Mouse (Mus musculus) lung, postnatal 0 days (tissue): ENCODE results near the gene Lamp1. TPM values are rescaled to one million over a fixed set of nuclear protein-coding genes. Genes with fewer than 3 reads are reported as not detected.

ENCODE experiments used
- ATAC-seq: fragments of 200-750 bp; cut with Nextera tagmentation; 2 replicates; pipeline ENCODE4 v1.8.0; 2017; ENCODE audit warnings: moderate library complexity
- DNase-seq: peaks from one replicate; pipeline ENCODE4 v3.0.0-alpha.2; 2016; ENCODE audit warnings: low spot score
- H3K27ac ChIP-seq: fragments of 300-500 bp; sonication (generic); 2 replicates; pipeline ENCODE4 v1.5.1; 2014; ENCODE audit warnings: antibody characterized with exemption, mild to moderate bottlenecking, low read length, mixed read lengths
- H3K27me3 ChIP-seq: fragments of 300-500 bp; sonication (generic); replicated peaks from 2 replicates; pipeline ENCODE4 v1.6.1; 2014; ENCODE audit warnings: low read length, mixed read lengths; ENCODE audit not compliant: insufficient read depth
- H3K36me3 ChIP-seq: fragments of 300-500 bp; sonication (generic); 2 replicates; pipeline ENCODE4 v1.6.1; 2014; ENCODE audit warnings: low read length, mixed read lengths; ENCODE audit not compliant: insufficient read depth
- H3K4me1 ChIP-seq: fragments of 300-500 bp; sonication (generic); 2 replicates; pipeline ENCODE4 v1.6.1; 2014; ENCODE audit warnings: antibody characterized with exemption, low read depth, low read length, mixed read lengths; ENCODE audit not compliant: insufficient read depth
- H3K4me2 ChIP-seq: fragments of 300-500 bp; sonication (generic); replicated peaks from 2 replicates; pipeline ENCODE4 v1.6.1; 2014; ENCODE audit warnings: low read depth, mild to moderate bottlenecking, low read length, moderate library complexity, mixed read lengths
- H3K4me3 ChIP-seq: fragments of 300-500 bp; sonication (generic); 2 replicates; pipeline ENCODE4 v1.5.1; 2014; ENCODE audit warnings: low read depth, low read length
- H3K9ac ChIP-seq: fragments of 300-500 bp; sonication (generic); replicated peaks from 2 replicates; pipeline ENCODE4 v1.6.1; 2014; ENCODE audit warnings: low read depth, mild to moderate bottlenecking
- H3K9me3 ChIP-seq: fragments of 300-500 bp; sonication (generic); 2 replicates; pipeline ENCODE4 v1.6.1; 2016; ENCODE audit warnings: low read length, mixed read lengths
- CTCF ChIP-seq: IDR thresholded peaks from 2 replicates; pipeline ENCODE4 v1.5.1; 2016; ENCODE audit warnings: antibody characterized with exemption, mild to moderate bottlenecking
- EP300 ChIP-seq: IDR thresholded peaks from 2 replicates; pipeline ENCODE4 v1.6.1; 2016; ENCODE audit warnings: antibody characterized with exemption, mild to moderate bottlenecking, control low read depth
- WGBS: fragments of 180-500 bp; shearing (Covaris S2); extraction: QIAGEN DNeasy Blood & Tissue Kit; methylation state at CpG from one replicate; pipeline ENCODE4 v1.1.7; 2014; 5-methylcytosine and 5-hydroxymethylcytosine counted together
- microRNA counts: library from miRNA; unstranded; fragments of <30 nt; microRNA quantifications from one replicate; lab custom pipeline; 2015
- microRNA-seq: library from miRNA; unstranded; fragments of <30 nt; microRNA quantifications from one replicate; pipeline ENCODE4, GENCODE M21; 2016
- polyA plus RNA-seq: library from polyadenylated mRNA; unstranded; fragments of >200 nt; fragmentation: Nextera tagmentation; extraction: Ambion mirVana; gene quantifications from 2 replicates; pipeline ENCODE4 v1.2.1, GENCODE M21; 2015

Lamp1 gene
- polyA plus RNA-seq, 1 experiment from 2014 or later, result 522 TPM

DNA sequence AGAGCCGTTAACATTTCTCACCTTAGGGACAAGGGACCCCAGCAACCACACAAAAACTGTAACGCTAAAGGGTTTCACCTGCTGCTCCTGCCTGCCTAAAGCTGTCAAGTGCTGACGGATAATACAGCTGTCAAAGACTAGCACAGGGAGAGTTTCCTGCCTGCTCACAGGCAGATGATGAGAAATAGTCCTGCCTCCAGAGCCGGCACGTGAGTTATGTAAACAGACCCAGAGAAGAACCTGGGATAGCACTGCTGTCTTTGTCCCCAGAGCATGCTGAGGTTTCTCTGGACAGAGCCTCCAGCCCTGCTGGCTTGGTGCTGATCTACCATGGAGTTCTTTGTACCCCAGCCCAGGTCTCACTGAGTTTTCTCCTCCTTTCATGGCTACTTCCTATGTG lies 58.1 kb downstream of the Lamp1 start:
- no peaks in the 10 kb centered on the region for H3K36me3 ChIP-seq
- H3K9me3 ChIP-seq, result no peaks in the 10 kb centered on the region
- no peak overlapping the region for H3K4me3 ChIP-seq
- TF ChIP-seq EP300 (no peak), CTCF (no peak)
- ATAC-seq, result no peak
- H3K27ac ChIP-seq, result no peak overlapping the region
- DNase-seq, result no peak
- 11% methylated on average over 5 of the region's 5 CpGs for WGBS
- no peak overlapping the region for H3K4me2 ChIP-seq
- H3K9ac ChIP-seq, result no peak overlapping the region
- H3K4me1 ChIP-seq, result peaks cover 11% of the 10 kb centered on the region; the same call in 1 of the 2 replicates
- no peaks in the 10 kb centered on the region for H3K27me3 ChIP-seq

DNA sequence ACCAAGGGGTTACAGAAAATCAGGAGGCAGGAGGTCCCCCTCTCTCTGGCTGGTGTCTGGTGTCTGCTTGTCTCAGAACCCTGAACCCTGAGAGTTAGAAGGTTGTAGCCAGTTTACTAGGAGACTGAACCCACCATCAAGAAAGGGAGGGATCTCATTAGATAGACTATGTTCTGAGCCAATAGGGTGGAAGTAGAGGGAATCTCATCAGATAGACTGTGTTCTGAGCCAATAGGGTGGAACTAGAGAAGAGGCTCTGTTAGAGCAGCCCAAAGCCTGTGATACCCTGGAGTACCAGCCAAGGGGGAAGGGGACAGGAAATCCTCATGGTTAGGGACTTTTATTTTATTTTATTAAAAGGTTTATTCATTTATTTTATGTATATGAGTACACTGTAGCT lies 59.0 kb downstream of the Lamp1 start:
- Histone ChIP-seq H3K9me3 (no peaks in the 10 kb centered on the region), H3K27ac (no peak overlapping the region), H3K27me3 (no peaks in the 10 kb centered on the region), H3K36me3 (no peaks in the 10 kb centered on the region), H3K4me3 (no peak overlapping the region), H3K9ac (no peak overlapping the region), H3K4me2 (no peak overlapping the region), H3K4me1 (peaks cover 11% of the 10 kb centered on the region; the same call in 1 of the 2 replicates)
- TF ChIP-seq CTCF, result no peak
- no peak for TF ChIP-seq EP300
- DNase-seq, result no peak
- ATAC-seq, result no peak

DNA sequence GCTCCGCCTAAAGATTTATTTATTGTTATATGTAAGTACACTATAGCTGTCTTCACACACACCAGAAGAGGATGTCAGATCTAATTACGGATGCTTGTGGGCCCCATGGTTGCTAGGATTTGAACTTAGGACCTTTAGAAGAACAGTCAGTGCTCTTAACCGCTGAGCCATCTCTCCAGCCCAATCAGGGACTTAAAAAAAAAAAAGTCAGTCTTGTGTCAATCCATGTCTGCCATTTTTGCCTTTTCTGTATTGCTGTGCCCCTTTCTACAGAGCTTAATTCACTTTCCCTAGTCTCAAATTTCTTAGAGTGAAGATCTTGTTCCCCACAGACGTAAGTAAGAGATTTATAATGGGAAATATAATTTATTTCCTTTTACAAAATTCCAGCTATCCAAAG lies 59.5 kb downstream of the Lamp1 start:
- no peaks in the 10 kb centered on the region for H3K9me3 ChIP-seq
- no peak for ATAC-seq
- no peak for TF ChIP-seq CTCF
- no peak for TF ChIP-seq EP300
- H3K27ac ChIP-seq, result no peak overlapping the region
- peaks cover 6% of the 10 kb centered on the region; the same call in 1 of the 2 replicates for H3K4me1 ChIP-seq
- no peak overlapping the region for H3K9ac ChIP-seq
- no peaks in the 10 kb centered on the region for H3K36me3 ChIP-seq
- 75% methylated on average over 4 of the region's 4 CpGs for WGBS
- no peak for DNase-seq
- no peaks in the 10 kb centered on the region for H3K27me3 ChIP-seq
- H3K4me2 ChIP-seq, result no peak overlapping the region
- H3K4me3 ChIP-seq, result no peak overlapping the region

DNA sequence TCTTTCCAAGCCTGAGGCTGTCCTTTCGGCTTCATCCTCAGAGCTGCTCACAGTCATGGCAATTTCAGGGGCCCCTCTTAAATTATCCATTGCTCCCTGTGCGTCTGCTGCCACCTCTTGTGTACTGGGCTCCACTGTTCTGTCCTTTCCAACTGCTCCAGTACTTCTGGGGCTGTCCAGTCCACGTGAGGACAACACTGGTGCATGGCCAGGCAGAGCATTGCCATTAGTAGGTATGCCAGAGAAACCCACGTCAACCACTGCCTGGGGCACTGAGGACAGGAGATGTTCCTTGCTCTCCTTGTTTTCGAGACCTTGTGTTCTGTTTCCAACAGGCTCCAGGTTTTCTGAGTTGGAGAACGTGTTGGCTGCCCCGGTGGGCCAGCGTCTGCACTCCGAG lies 65.5 kb downstream of the Lamp1 start:
- Histone ChIP-seq H3K27me3 (no peaks in the 10 kb centered on the region), H3K4me1 (no peaks in the 10 kb centered on the region), H3K4me3 (no peak overlapping the region), H3K36me3 (no peaks in the 10 kb centered on the region), H3K9me3 (no peaks in the 10 kb centered on the region), H3K27ac (no peak overlapping the region), H3K9ac (no peak overlapping the region), H3K4me2 (no peak overlapping the region)
- WGBS, result 79% methylated on average over 9 of the region's 9 CpGs
- no peak for ATAC-seq
- TF ChIP-seq CTCF (no peak), EP300 (no peak)
- DNase-seq, result no peak

MicroRNAs encoded within 50 kb of the gene (microRNA counts, 519-probe panel; counts per million panel counts)
- not detected for microRNA mmu-miR-1968 (lab: Ali Mortazavi, UCI)

Small RNA genes within 50 kb of the gene (microRNA-seq; reads per million reads assigned to microRNA genes)
- 1.2 reads per million for gene Mir1968
- gene Mir7065, result not detected

Other genes starting within 250 kb of the Lamp1 start
- 5.0 and 5.2 TPM in 2 replicates for gene F7, start 133.1 kb upstream of the Lamp1 start, polyA plus RNA-seq
- gene F10, start 121.9 kb upstream of the Lamp1 start, polyA plus RNA-seq, result 5.9 and 7.4 TPM in 2 replicates
- gene Proz, start 98.2 kb upstream of the Lamp1 start, polyA plus RNA-seq, result 0.87 and 1.2 TPM in 2 replicates
- 17.5 and 18.0 TPM in 2 replicates for gene Pcid2, start 53.7 kb upstream of the Lamp1 start, polyA plus RNA-seq
- gene Cul4a, start 53.5 kb upstream of the Lamp1 start, polyA plus RNA-seq, result 59.5 and 61.2 TPM in 2 replicates
- 2.0 and 2.5 TPM in 2 replicates for gene Grtp1, start 41.5 kb downstream of the Lamp1 start, polyA plus RNA-seq
- gene Adprhl1, start 95.0 kb downstream of the Lamp1 start, polyA plus RNA-seq, result 0.93 and 1.0 TPM in 2 replicates
- 14.5 TPM in 2 replicates for gene Dcun1d2, start 129.0 kb downstream of the Lamp1 start, polyA plus RNA-seq
- 26.1 and 30.3 TPM in 2 replicates for gene Tmco3, start 129.0 kb downstream of the Lamp1 start, polyA plus RNA-seq
- 45.4 and 50.2 TPM in 2 replicates for gene Tfdp1, start 179.6 kb downstream of the Lamp1 start, polyA plus RNA-seq
- not detected in 2 replicates for gene Atp4b, start 237.7 kb downstream of the Lamp1 start, polyA plus RNA-seq
- gene Grk1, start 245.9 kb downstream of the Lamp1 start, polyA plus RNA-seq, result not detected in 2 replicates